9 mouse cellular contexts compared by ENCODE assay signal in the genomic region with DNA sequence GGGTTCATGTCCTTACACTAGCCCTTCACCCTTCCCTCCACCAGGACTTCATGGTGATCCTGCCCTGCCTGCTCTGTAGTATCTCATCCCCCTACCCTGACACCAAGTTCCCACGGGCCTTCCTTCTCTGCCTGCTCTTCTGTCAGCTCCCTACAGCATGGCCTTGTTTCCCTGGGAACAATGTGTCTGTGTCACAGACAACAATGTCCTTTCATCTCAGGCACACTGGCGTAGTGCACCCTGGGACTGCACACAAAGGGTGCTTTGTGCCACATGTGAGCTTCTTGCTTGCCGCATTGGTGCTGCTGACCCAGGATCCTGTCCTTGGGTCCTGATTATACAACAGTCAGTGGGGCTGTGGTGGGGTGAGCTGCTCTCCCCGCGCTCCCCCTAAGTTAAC. TPM values are rescaled to one million over a fixed set of nuclear protein-coding genes. Genes with fewer than 3 reads are reported as not detected.
DNase-seq lines count a peak whose midpoint lies in the region; ATAC-seq lines count a peak whose summit lies in the region.
"Had no signal": no experiment of that assay in that cellular context is flagged by ENCODE, and none has a peak within 500 bp of the region (broad histone marks: within the 10 kb centered on the region; RNA-seq: fewer than 3 reads in every experiment).

No protein-coding gene starts in this region.

- peak overlapping the region; percentile 61 for H3K27ac ChIP-seq in forebrain, embryonic 15.5 days (replicated peaks)
- peak overlapping the region; percentile 92 for H3K27ac ChIP-seq in midbrain, embryonic 11.5 days (ENCODE audit: low read depth, low read length)
- H3K27ac ChIP-seq: liver, embryonic 15.5 days had no signal

- H3K4me3 ChIP-seq in forebrain, embryonic 15.5 days: no peak overlapping the region
- no peak overlapping the region for H3K4me3 ChIP-seq in midbrain, embryonic 11.5 days (ENCODE audit: low read depth, low read length)
- H3K4me3 ChIP-seq: liver, embryonic 15.5 days had no signal

- no peak overlapping the region for H3K4me2 ChIP-seq in forebrain, embryonic 15.5 days (replicated peaks)
- H3K4me2 ChIP-seq in midbrain, embryonic 11.5 days: peak overlapping the region; percentile 24
- H3K4me2 ChIP-seq: liver, embryonic 15.5 days had no signal

- H3K9me3 ChIP-seq in forebrain, embryonic 15.5 days: no peaks in the 10 kb centered on the region
- H3K9me3 ChIP-seq in midbrain, embryonic 11.5 days (ENCODE audit: control insufficient read depth, low read length): no peaks in the 10 kb centered on the region
- H3K9me3 ChIP-seq: liver, embryonic 15.5 days had no signal

- 6% methylated on average over 5 of the region's 5 CpGs for WGBS in forebrain, embryonic 15.5 days
- WGBS in midbrain, embryonic 11.5 days: 13% methylated on average over 5 of the region's 5 CpGs

- DNase-seq in right cerebral cortex, adult 18-20 months: peak; percentile 75
- no peak for DNase-seq in right cerebral cortex, postnatal 14 days
- DNase-seq in midbrain, embryonic 11.5 days (ENCODE audit: low spot score, missing footprints): peak; percentile 94
- DNase-seq in testis, postnatal 14 days (ENCODE audit: low spot score): peak; percentile 81
- no peak for DNase-seq in spleen, adult 12 weeks (ENCODE audit: low spot score)
- no peak for DNase-seq in lung, postnatal 25 days (ENCODE audit: low spot score)

- peaks cover 15% of the 10 kb centered on the region for H3K4me1 ChIP-seq in forebrain, embryonic 15.5 days
- peaks cover 30% of the 10 kb centered on the region for H3K4me1 ChIP-seq in midbrain, embryonic 11.5 days (ENCODE audit: control insufficient read depth, insufficient read depth, low read length)

- no peak overlapping the region; the same call in 1 of the 2 replicates for H3K9ac ChIP-seq in forebrain, embryonic 15.5 days (replicated peaks)
- peak overlapping the region; percentile 54 for H3K9ac ChIP-seq in midbrain, embryonic 11.5 days (ENCODE audit: low read length)
- H3K9ac ChIP-seq: liver, embryonic 15.5 days had no signal

- ATAC-seq in forebrain, embryonic 15.5 days (replicated peaks): peak; percentile 70
- ATAC-seq in midbrain, embryonic 11.5 days (ENCODE audit: low FRiP score): peak; percentile 95

- no peaks in the 10 kb centered on the region for H3K27me3 ChIP-seq in forebrain, embryonic 15.5 days
- no peaks in the 10 kb centered on the region for H3K27me3 ChIP-seq in midbrain, embryonic 11.5 days (ENCODE audit: control insufficient read depth, insufficient read depth, low read length)
- H3K27me3 ChIP-seq: liver, embryonic 15.5 days had no signal

- H3K36me3 ChIP-seq in forebrain, embryonic 15.5 days: 0 out of 2 replicates have a peak, but pooled peaks cover 13% of the 10 kb centered on the region
- H3K36me3 ChIP-seq in midbrain, embryonic 11.5 days (ENCODE audit: control insufficient read depth, insufficient read depth, low read length): peaks cover 9% of the 10 kb centered on the region; the same call in 1 of the 2 replicates
- H3K36me3 ChIP-seq: liver, embryonic 15.5 days had no signal

RNA-seq across cellular contexts. Expression of a gene that starts 11.1 kb away (rescaled TPM):
- 136 TPM in 2 replicates for polyA plus RNA-seq in forebrain, embryonic 15.5 days (2015; fragmentation: Nextera tagmentation; extraction: Ambion mirVana)
- polyA plus RNA-seq in midbrain, embryonic 11.5 days (2014; fragmentation: Nextera tagmentation; extraction: Ambion mirVana): 103 and 110 TPM in 2 replicates

RNA-seq across cellular contexts. Expression of a gene that starts 15.0 kb away (rescaled TPM):
- 3.5 and 4.2 TPM in 2 replicates for polyA plus RNA-seq in forebrain, embryonic 15.5 days (2015; fragmentation: Nextera tagmentation; extraction: Ambion mirVana)
- 2.0 and 2.1 TPM in 2 replicates for polyA plus RNA-seq in midbrain, embryonic 11.5 days (2014; fragmentation: Nextera tagmentation; extraction: Ambion mirVana)
- polyA plus RNA-seq: liver, embryonic 15.5 days had no signal

RNA-seq across cellular contexts. Expression of a gene that starts 15.9 kb away (rescaled TPM):
- polyA plus RNA-seq in forebrain, embryonic 15.5 days (2015; fragmentation: Nextera tagmentation; extraction: Ambion mirVana): 0.23 and 0.24 TPM in 2 replicates
- polyA plus RNA-seq in midbrain, embryonic 11.5 days (2014; fragmentation: Nextera tagmentation; extraction: Ambion mirVana): 0.25 and 0.49 TPM in 2 replicates
- polyA plus RNA-seq: heart, embryonic 16.5 days; liver, embryonic 15.5 days had no signal

RNA-seq across cellular contexts. Expression of a gene that starts 24.4 kb away (rescaled TPM):
- 5.7 and 6.1 TPM in 2 replicates for polyA plus RNA-seq in forebrain, embryonic 15.5 days (2015; fragmentation: Nextera tagmentation; extraction: Ambion mirVana)
- polyA plus RNA-seq in midbrain, embryonic 11.5 days (2014; fragmentation: Nextera tagmentation; extraction: Ambion mirVana): 6.3 and 6.8 TPM in 2 replicates

RNA-seq across cellular contexts. Expression of a gene that starts 27.3 kb away (rescaled TPM):
- 25.9 and 26.4 TPM in 2 replicates for polyA plus RNA-seq in forebrain, embryonic 15.5 days (2015; fragmentation: Nextera tagmentation; extraction: Ambion mirVana)
- 13.2 and 13.6 TPM in 2 replicates for polyA plus RNA-seq in midbrain, embryonic 11.5 days (2014; fragmentation: Nextera tagmentation; extraction: Ambion mirVana)

Comparison
In these comparisons a context has a peak if more than half of its experiments do, and no peak if none do; other contexts are left out.
1. DNase-seq: peak in right cerebral cortex, adult 18-20 months (single experiment), midbrain, embryonic 11.5 days (single experiment) and testis, postnatal 14 days (single experiment); none in right cerebral cortex, postnatal 14 days (single experiment), spleen, adult 12 weeks (single experiment) and lung, postnatal 25 days (single experiment).